Mouse (Mus musculus) thymus, adult 2 months (tissue): ENCODE measurements around the gene Sorbs2.

Source experiments
- CTCF ChIP-seq: fragments of 200-500 bp; IDR thresholded peaks from 2 replicates; pipeline ENCODE4 v1.5.1; 2012; ENCODE audit warnings: mild to moderate bottlenecking, control low read depth, low read length, moderate library complexity, borderline replicate concordance; ENCODE audit not compliant: control insufficient read depth, poor library complexity, insufficient read depth; ENCODE audit errors: extremely low read depth
- POLR2A ChIP-seq: fragments of 200-500 bp; IDR thresholded peaks from 2 replicates; pipeline ENCODE4 v1.6.1; 2012; ENCODE audit warnings: mild to moderate bottlenecking, low read length, control low read depth, moderate library complexity; ENCODE audit not compliant: control insufficient read depth, poor library complexity, insufficient read depth; ENCODE audit errors: extremely low read depth

DNA sequence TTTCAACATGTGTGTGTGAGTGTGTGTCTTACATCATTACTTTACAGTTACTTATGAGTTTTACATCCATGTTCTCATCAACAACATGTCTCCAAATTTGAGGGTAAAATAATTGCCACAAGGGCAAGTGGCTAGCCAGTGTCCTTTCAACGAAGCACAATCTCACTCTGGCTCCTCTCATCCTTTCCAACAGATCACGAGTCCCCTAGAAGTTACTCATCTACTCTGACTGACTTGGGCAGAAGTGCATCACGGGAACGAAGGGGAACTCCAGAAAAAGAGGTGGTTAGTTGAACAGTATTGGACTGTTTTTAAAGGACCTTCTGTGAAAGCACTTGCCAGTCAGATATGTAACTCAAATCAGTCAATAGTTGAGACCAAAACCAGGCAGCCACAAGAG is 291.9 kb downstream of the Sorbs2 start:
- TF ChIP-seq CTCF (no peak), POLR2A (no peak)
